Mouse (Mus musculus) lung, postnatal 0 days (tissue): ENCODE results near the gene Wdr35.

Experiments used
- CTCF ChIP-seq: IDR thresholded peaks from 2 replicates; pipeline ENCODE4 v1.5.1; 2016; ENCODE audit warnings: antibody characterized with exemption, mild to moderate bottlenecking
- EP300 ChIP-seq: IDR thresholded peaks from 2 replicates; pipeline ENCODE4 v1.6.1; 2016; ENCODE audit warnings: antibody characterized with exemption, mild to moderate bottlenecking, control low read depth

- TF ChIP-seq EP300 (peak; percentile 24; the same call in 1 of the 2 replicates), CTCF (no peak)
Observed at GRCm38 (mm10) chr12:8954161-8954561, 19.5 kb upstream of the Wdr35 start.
